Mouse (Mus musculus) lung, embryonic 14.5 days (tissue): ENCODE results near the gene Zmynd10. TPM values are rescaled to one million over a fixed set of nuclear protein-coding genes. Genes with fewer than 3 reads are reported as not detected.

Experiments
- ATAC-seq: fragments of 200-750 bp; cut with Nextera tagmentation; 2 replicates; pipeline ENCODE4 v1.8.0; 2017; ENCODE audit warnings: mild to moderate bottlenecking, moderate TSS enrichment, moderate library complexity; ENCODE audit not compliant: insufficient read depth
- DNase-seq: peaks from one replicate; pipeline ENCODE4 v3.0.0-alpha.2; 2015
- H3K27ac ChIP-seq: fragments of 300-500 bp; sonication (generic); 2 replicates; pipeline ENCODE4 v1.5.1; 2014; ENCODE audit warnings: low read depth, mild to moderate bottlenecking, moderate library complexity
- H3K27me3 ChIP-seq: fragments of 300-500 bp; sonication (generic); 2 replicates; pipeline ENCODE4 v1.6.1; 2014; ENCODE audit warnings: low read length, control low read depth; ENCODE audit not compliant: insufficient read depth
- H3K36me3 ChIP-seq: fragments of 300-500 bp; sonication (generic); 2 replicates; pipeline ENCODE4 v1.6.1; 2014; ENCODE audit warnings: control low read depth; ENCODE audit not compliant: insufficient read depth
- H3K4me1 ChIP-seq: fragments of 300-500 bp; sonication (generic); 2 replicates; pipeline ENCODE4 v1.6.1; 2014; ENCODE audit warnings: antibody characterized with exemption, control low read depth; ENCODE audit not compliant: insufficient read depth
- H3K4me2 ChIP-seq: fragments of 300-500 bp; sonication (generic); 2 replicates; pipeline ENCODE4 v1.6.1; 2014; ENCODE audit warnings: mild to moderate bottlenecking
- H3K4me3 ChIP-seq: fragments of 300-500 bp; sonication (generic); 2 replicates; pipeline ENCODE4 v1.5.1; 2014; ENCODE audit warnings: low read depth, low read length
- H3K9ac ChIP-seq: fragments of 300-500 bp; sonication (generic); 2 replicates; pipeline ENCODE4 v1.6.1; 2014
- H3K9me3 ChIP-seq: fragments of 300-500 bp; sonication (generic); 2 replicates; pipeline ENCODE4 v1.6.1; 2016; ENCODE audit warnings: low read depth, low read length, control low read depth
- CTCF ChIP-seq: IDR thresholded peaks from 2 replicates; pipeline ENCODE4 v1.5.1; 2016; ENCODE audit warnings: antibody characterized with exemption, low read depth
- WGBS: fragments of 180-500 bp; shearing (Covaris S2); extraction: QIAGEN DNeasy Blood & Tissue Kit; methylation state at CpG from one replicate; pipeline ENCODE4 v1.1.7; 2014; 5-methylcytosine and 5-hydroxymethylcytosine counted together
- polyA plus RNA-seq: library from polyadenylated mRNA; unstranded; fragments of >200 nt; fragmentation: Nextera tagmentation; extraction: Ambion mirVana; gene quantifications from 2 replicates; pipeline ENCODE4 v1.2.1, GENCODE M21; 2014

Gene Zmynd10
- polyA plus RNA-seq, 1 experiment from 2014 or later: 1.1 TPM

- ATAC-seq (no peak), DNase-seq (no peak)
- Histone ChIP-seq H3K27me3 (no peaks in the 10 kb centered on the region), H3K36me3 (no peaks in the 10 kb centered on the region), H3K4me2 (no peak overlapping the region), H3K9ac (no peak overlapping the region), H3K9me3 (no peaks in the 10 kb centered on the region), H3K4me3 (no peak overlapping the region), H3K27ac (no peak overlapping the region), H3K4me1 (no peaks in the 10 kb centered on the region)
- no peak for TF ChIP-seq CTCF
- 40% methylated on average over 8 of the region's 8 CpGs for WGBS
Measured at GRCm38 (mm10) chr9:107511436-107511835, 35.7 kb upstream of the Zmynd10 start.

DNA sequence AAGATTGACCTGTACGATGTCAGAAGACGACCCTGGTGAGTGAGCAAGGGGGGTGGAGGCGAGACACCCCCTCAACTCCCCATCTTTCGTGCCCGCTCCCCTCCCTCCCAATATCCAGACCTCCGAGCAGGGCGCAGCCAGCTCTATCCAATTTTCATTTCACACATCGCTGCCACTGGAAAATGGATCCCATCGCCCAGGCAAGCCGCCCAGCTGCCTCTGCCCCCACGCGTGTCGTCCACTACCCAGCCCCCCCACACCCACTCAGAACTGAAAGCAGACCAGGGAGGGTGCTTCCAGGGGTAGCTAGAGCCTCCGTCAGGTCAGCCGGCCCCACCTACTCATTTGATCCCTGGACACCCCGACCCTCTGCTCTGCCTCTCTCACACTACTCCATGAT is 34.8 kb upstream of the Zmynd10 start:
- WGBS: 77% methylated on average over 16 of the region's 16 CpGs
- no peaks in the 10 kb centered on the region for H3K9me3 ChIP-seq
- H3K4me1 ChIP-seq: no peaks in the 10 kb centered on the region
- ATAC-seq: no peak
- no peak overlapping the region for H3K9ac ChIP-seq
- H3K27me3 ChIP-seq: no peaks in the 10 kb centered on the region
- H3K4me3 ChIP-seq: no peak overlapping the region
- H3K4me2 ChIP-seq: no peak overlapping the region
- no peaks in the 10 kb centered on the region for H3K36me3 ChIP-seq
- no peak for TF ChIP-seq CTCF
- no peak overlapping the region for H3K27ac ChIP-seq
- no peak for DNase-seq

GRCm38 (mm10) chr9:107514303-107514955 is 32.7 kb upstream of the Zmynd10 start:
- no peak overlapping the region for H3K4me3 ChIP-seq
- no peak overlapping the region for H3K27ac ChIP-seq
- no peak overlapping the region for H3K4me2 ChIP-seq
- H3K9ac ChIP-seq: no peak overlapping the region
- H3K9me3 ChIP-seq: no peaks in the 10 kb centered on the region
- H3K27me3 ChIP-seq: no peaks in the 10 kb centered on the region
- DNase-seq: peak; percentile 90
- TF ChIP-seq CTCF: peak; percentile 100
- ATAC-seq: peak; percentile 45
- no peaks in the 10 kb centered on the region for H3K36me3 ChIP-seq
- WGBS: 14% methylated on average over 14 of the region's 14 CpGs
- H3K4me1 ChIP-seq: no peaks in the 10 kb centered on the region

DNA sequence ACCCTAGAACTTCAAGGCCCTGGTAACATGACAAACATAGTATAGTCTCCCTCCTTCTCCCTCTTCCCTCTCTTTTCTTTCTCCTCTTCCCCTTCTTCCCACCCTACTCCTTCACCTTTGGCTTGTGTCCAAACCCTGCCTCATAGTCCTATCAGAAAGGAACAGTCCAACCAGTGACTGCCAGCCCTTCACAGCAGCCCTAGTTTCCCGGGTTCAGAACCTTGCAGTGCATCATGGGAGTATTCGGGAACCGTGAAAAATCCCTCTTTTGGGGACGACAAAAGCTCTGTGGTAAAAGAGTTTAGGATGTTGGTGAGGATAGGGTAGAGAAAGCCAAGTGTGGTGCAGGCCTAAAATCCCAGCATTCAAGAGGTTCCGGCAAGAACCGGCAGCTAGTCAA is 26.8 kb upstream of the Zmynd10 start:
- no peaks in the 10 kb centered on the region for H3K9me3 ChIP-seq
- H3K9ac ChIP-seq: no peak overlapping the region
- 68% methylated on average over 6 of the region's 6 CpGs for WGBS
- no peaks in the 10 kb centered on the region for H3K36me3 ChIP-seq
- DNase-seq (peak; percentile 22), ATAC-seq (no peak)
- H3K4me1 ChIP-seq: no peaks in the 10 kb centered on the region
- peaks cover 4% of the 10 kb centered on the region; the same call in 1 of the 2 replicates for H3K27me3 ChIP-seq
- H3K4me3 ChIP-seq: no peak overlapping the region
- H3K4me2 ChIP-seq: no peak overlapping the region
- no peak overlapping the region for H3K27ac ChIP-seq
- no peak for TF ChIP-seq CTCF

- Histone ChIP-seq H3K4me1 (0 out of 2 replicates have a peak, but pooled peaks cover under 1% of the 10 kb centered on the region), H3K27ac (no peak overlapping the region), H3K27me3 (peaks cover 12% of the 10 kb centered on the region), H3K9ac (no peak overlapping the region; the same call in 1 of the 2 replicates), H3K9me3 (no peaks in the 10 kb centered on the region), H3K4me2 (peak overlapping the region; percentile 55; the same call in 1 of the 2 replicates), H3K4me3 (no peak overlapping the region), H3K36me3 (no peaks in the 10 kb centered on the region)
- DNase-seq: no peak
- ATAC-seq: no peak
- 39% methylated on average over 5 of the region's 5 CpGs for WGBS
- TF ChIP-seq CTCF: no peak
Measured at GRCm38 (mm10) chr9:107521190-107521589, 25.9 kb upstream of the Zmynd10 start.

- ATAC-seq: peak; percentile 51; the same call in 1 of the 2 replicates
- Histone ChIP-seq H3K4me2 (peak overlapping the region; percentile 55), H3K4me1 (0 out of 2 replicates have a peak, but pooled peaks cover 7% of the 10 kb centered on the region), H3K27me3 (peaks cover 19% of the 10 kb centered on the region), H3K4me3 (0 out of 2 replicates have a peak overlapping the region, but pooled peaks have one; percentile 6), H3K27ac (peak overlapping the region; percentile 18; the same call in 1 of the 2 replicates), H3K9me3 (no peaks in the 10 kb centered on the region), H3K9ac (peak overlapping the region; percentile 29; the same call in 1 of the 2 replicates), H3K36me3 (no peaks in the 10 kb centered on the region)
- TF ChIP-seq CTCF: no peak
- WGBS: 16% methylated on average over 25 of the region's 25 CpGs
- peak; percentile 19 for DNase-seq
Measured at GRCm38 (mm10) chr9:107521711-107522399, 25.2 kb upstream of the Zmynd10 start.

GRCm38 (mm10) chr9:107522400-107522711 is 24.7 kb upstream of the Zmynd10 start:
- 0 out of 2 replicates have a peak, but pooled peaks cover 7% of the 10 kb centered on the region for H3K4me1 ChIP-seq
- no peak overlapping the region for H3K9ac ChIP-seq
- no peaks in the 10 kb centered on the region for H3K36me3 ChIP-seq
- H3K9me3 ChIP-seq: no peaks in the 10 kb centered on the region
- TF ChIP-seq CTCF: no peak
- ATAC-seq (no peak), DNase-seq (no peak)
- peak overlapping the region; percentile 18; the same call in 1 of the 2 replicates for H3K27ac ChIP-seq
- H3K27me3 ChIP-seq: peaks cover 24% of the 10 kb centered on the region
- 24% methylated on average over 2 of the region's 2 CpGs for WGBS
- H3K4me3 ChIP-seq: no peak overlapping the region
- H3K4me2 ChIP-seq: peak overlapping the region; percentile 55
